Mouse (Mus musculus): Measurements from ENCODE around the gene Hnrnpl.

Hnrnpl gene

GRCm38 (mm10) chr7:28812436-28812835, 4.1 kb downstream of the Hnrnpl start:
- DNase-seq (ENCODE audit: low spot score), result no peak

- DNase-seq (ENCODE audit: low spot score), result no peak
These were observed 4.6 kb downstream of the Hnrnpl start for GRCm38 (mm10) chr7:28812949-28813348.

GRCm38 (mm10) chr7:28814306-28815034, 6.1 kb downstream of the Hnrnpl start:
- DNase-seq (ENCODE audit: low spot score), result no peak

GRCm38 (mm10) chr7:28815230-28815629, 6.9 kb downstream of the Hnrnpl start:
- DNase-seq (ENCODE audit: low spot score), result no peak

- DNase-seq (ENCODE audit: low spot score), result no peak
These were observed 7.9 kb downstream of the Hnrnpl start for GRCm38 (mm10) chr7:28816201-28816600.

GRCm38 (mm10) chr7:28816920-28817319, 8.6 kb downstream of the Hnrnpl start:
- no peak for DNase-seq (ENCODE audit: low spot score)

GRCm38 (mm10) chr7:28817524-28817923, 9.2 kb downstream of the Hnrnpl start:
- DNase-seq (ENCODE audit: low spot score), result no peak

- no peak for DNase-seq (ENCODE audit: low spot score)
These were observed 9.6 kb downstream of the Hnrnpl start for GRCm38 (mm10) chr7:28817957-28818356.

- DNase-seq (ENCODE audit: low spot score), result no peak
These were observed 10.1 kb downstream of the Hnrnpl start for GRCm38 (mm10) chr7:28818436-28818835.

- no peak for DNase-seq (ENCODE audit: low spot score)
These were observed 10.6 kb downstream of the Hnrnpl start for GRCm38 (mm10) chr7:28818861-28819452.

- DNase-seq (ENCODE audit: low spot score), result no peak
These were observed 11.2 kb downstream of the Hnrnpl start for GRCm38 (mm10) chr7:28819571-28819970.

- no peak for DNase-seq (ENCODE audit: low spot score)
These were observed 12.3 kb downstream of the Hnrnpl start for GRCm38 (mm10) chr7:28820358-28821260.

GRCm38 (mm10) chr7:28821261-28821831, 13.0 kb downstream of the Hnrnpl start:
- DNase-seq (ENCODE audit: low spot score), result peak; percentile 79

GRCm38 (mm10) chr7:28822556-28822955, 14.2 kb downstream of the Hnrnpl start:
- DNase-seq (ENCODE audit: low spot score), result no peak

GRCm38 (mm10) chr7:28822993-28823903, 14.9 kb downstream of the Hnrnpl start:
- DNase-seq (ENCODE audit: low spot score), result no peak

- DNase-seq (ENCODE audit: low spot score), result no peak
These were observed 15.6 kb downstream of the Hnrnpl start for GRCm38 (mm10) chr7:28823932-28824331.

GRCm38 (mm10) chr7:28824941-28825685, 16.8 kb downstream of the Hnrnpl start, which contains the start of gene Ech1:
TSS of gene Ech1 (plus strand) at chr7:28825217.
- DNase-seq (ENCODE audit: low spot score), result peak; percentile 91

GRCm38 (mm10) chr7:28825686-28826401, 17.5 kb downstream of the Hnrnpl start:
- DNase-seq (ENCODE audit: low spot score), result peak; percentile 35

- no peak for DNase-seq (ENCODE audit: low spot score)
These were observed 18.0 kb downstream of the Hnrnpl start for GRCm38 (mm10) chr7:28826402-28826772.

GRCm38 (mm10) chr7:28827338-28827737, 19.0 kb downstream of the Hnrnpl start:
- peak; percentile 79 for DNase-seq (ENCODE audit: low spot score)

Data from layer of hippocampus, adult 11-12 months (tissue).